Mouse (Mus musculus) granulocyte monocyte progenitor cell, adult 5-6 weeks (primary cell): ENCODE measurements at regions not wholly inside any gene's neighbourhood (a gene's known extent, or its start where the extent isn't known, plus 50 kb on each side); places are given as distances from the start of the nearest gene placed in this dataset.

Source experiments
- ATAC-seq: replicated peaks from 2 replicates; pipeline ENCODE4 v1.8.0; 2016; ENCODE audit warnings: mild to moderate bottlenecking, moderate TSS enrichment, inconsistent platforms; ENCODE audit not compliant: poor library complexity, severe bottlenecking

DNA sequence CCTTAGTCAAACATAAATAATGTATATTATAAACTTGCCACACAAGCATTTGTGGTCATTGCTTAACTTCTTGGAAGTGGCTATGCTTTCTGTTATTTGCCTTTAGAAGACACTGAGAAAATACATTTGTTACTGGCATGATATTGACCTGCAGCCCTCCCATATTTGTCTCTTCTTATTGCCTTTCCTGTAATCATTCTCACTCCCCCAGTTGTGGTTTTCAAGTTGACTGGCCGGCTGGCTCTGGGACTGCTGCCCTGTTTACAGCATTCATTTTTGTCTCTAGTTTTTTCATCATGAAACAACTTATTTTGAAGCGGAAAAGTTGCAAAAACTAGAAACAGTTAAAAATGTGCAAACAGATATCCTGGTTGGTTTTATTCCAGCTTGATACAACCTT is 57.5 kb upstream of the Stc2 start:
- ATAC-seq = no peak
